Mouse (Mus musculus) layer of hippocampus, adult 8-10 months (tissue): ENCODE measurements around the gene Cnpy1. TPM values are rescaled to one million over a fixed set of nuclear protein-coding genes. Genes with fewer than 3 reads are reported as not detected.

ENCODE experiments used
- DNase-seq, 2 experiments: peaks; one replicate each; pipeline ENCODE4 v3.0.0; 2022; ENCODE audit warnings: low spot score in 2 of 2
- total RNA-seq, 4 experiments: library from RNA; stranded (reverse); gene quantifications; 2 replicates each; pipeline ENCODE4 v1.2.4; 2022

The Cnpy1 gene
- total RNA-seq, 4 experiments from 2014 or later = 0.12 to 0.43 (median 0.25) TPM; not detected in 1

DNA sequence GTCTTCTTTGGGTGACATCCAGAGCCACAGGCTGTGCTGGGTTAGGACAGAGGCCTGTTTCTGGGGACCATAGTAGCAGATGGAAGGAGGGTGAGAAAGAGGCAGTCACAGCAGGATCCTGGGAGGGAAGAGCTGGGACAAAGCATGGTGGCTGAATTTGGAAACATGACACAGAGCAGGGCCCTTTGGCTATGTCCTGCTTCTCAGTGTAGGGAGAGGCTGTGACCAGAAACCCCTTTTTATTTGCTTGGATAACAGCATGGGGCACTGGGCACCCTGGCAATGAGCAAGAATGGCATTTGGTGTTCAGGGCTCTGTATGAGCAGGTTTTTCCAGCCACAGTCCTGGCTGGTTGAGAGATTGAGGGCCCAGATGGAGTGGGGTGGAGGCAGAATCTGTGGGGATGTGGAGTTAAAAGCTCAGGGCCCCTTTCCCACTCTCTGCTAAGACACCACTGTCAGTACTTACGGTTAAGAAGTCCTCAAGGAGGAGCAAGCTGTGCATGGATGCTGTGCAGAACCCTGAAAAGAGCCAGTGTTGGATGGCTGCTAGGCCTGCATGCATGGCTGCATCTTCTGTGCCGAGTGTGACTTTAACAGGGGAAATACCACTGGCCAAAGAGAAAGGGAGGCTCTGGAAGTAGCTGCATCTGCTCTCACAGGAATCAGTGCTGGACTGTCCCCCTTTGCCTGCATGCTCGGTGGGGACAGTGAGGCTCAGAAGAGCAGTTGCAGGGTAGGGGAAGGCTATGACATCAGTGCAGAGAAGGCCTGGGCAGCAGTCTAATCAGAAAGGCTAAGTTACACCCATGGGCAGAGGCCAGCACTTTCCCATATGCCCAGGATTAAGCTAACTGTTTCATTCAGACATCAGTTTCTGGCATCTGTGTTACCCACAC is 54.2 kb downstream of the Cnpy1 start:
- no peak for DNase-seq

DNA sequence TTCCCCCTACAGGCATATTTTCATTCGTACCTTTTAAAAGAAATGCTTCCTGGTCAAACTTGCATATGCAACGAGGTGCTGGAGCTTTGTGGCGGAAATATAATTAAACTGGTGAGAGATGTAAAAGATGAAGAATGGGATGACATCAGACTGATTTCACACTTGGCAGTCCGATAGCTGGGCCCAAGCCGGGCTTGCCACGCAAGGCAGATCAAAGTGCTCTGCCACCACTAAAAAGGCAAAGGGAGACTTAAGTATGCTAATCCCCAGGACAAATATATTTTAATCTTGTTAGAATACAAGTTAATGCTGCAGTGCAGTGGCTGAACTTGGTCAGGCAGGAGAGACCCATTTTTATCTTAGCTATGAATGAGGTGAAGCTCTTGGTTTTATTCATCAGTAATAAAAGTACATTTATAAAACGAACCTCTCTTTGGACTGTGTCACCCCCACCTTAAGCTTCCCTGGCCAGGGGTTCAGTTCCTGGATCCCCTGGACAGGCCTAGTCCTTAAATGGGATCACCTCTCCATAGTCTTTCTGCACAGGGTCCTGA is 66.3 kb downstream of the Cnpy1 start:
- DNase-seq = no peak

DNA sequence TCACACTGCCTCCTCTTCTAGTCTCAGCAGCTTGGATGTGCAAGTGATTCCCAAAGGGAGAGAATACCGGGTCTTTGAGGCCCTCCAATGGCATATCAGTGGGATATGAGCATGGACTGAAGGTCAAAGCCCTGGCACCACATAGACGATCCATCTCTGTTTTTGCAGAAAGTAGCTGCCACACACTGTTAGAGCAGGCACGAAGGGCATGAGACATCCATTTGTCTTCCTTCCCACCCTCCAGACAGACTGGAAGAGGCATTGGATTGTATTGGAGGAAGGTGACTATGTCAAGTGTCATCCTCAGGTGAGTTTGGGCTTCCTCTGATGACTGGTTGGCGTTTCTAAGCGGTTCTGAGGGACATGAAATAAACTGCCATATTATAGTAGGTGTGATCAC is 67.3 kb downstream of the Cnpy1 start:
- no peak for DNase-seq

DNA sequence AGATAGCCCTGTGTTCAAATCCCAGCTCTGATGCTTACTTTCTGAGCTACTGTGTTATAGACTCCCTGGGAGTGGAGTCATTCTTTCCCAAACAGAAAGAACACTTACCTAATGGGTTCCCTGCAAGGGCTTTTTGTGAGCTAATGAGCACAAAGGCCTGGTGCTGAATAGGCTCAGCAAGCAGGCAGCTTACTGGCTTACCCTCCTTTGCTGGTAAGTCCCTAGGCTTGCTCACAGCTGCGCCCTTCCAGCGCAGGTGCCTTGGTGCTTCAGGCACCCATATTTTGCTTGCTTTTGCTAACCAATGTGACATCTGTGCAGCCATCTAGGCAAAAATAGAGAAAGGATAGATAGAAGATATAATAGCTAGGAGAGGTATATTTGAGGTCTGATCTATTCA is 69.0 kb downstream of the Cnpy1 start:
- no peak for DNase-seq

DNA sequence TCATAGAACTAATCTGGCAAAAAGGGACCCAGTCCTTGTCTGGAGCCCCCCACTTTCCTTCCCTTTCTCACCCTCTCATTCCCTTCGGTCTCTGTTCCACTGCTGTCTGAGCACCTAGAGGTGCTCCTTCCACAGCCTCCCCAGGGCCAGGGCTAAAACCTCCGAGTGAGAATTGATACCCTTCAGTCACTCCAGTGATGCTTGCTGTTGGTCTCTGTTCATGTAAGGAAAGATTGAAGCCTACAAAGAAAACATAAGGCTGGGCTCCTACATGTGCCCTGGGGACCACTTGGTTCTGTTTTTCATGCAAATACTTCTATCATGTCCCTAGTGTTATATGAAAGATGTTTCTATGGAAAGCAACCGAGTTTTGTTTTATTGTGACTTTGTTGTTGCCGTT is 69.6 kb downstream of the Cnpy1 start:
- no peak for DNase-seq

DNA sequence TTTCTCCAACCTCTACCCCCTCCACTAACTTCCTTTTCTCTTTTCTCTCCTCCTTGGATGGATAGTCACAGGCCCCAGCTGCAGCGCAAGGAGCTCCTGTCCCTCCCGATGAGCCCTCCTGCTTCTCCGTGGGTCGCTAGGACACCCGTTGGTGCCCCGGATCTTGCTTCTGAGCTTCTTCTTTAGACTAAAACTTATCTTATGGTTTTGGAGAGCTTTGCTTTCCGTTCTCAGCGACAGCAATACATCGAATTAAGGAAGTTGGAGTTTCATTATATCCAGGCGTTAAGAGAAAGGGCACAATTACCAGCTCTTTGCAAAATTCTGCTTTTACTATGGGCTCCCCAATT is 70.1 kb downstream of the Cnpy1 start:
- DNase-seq = no peak

DNA sequence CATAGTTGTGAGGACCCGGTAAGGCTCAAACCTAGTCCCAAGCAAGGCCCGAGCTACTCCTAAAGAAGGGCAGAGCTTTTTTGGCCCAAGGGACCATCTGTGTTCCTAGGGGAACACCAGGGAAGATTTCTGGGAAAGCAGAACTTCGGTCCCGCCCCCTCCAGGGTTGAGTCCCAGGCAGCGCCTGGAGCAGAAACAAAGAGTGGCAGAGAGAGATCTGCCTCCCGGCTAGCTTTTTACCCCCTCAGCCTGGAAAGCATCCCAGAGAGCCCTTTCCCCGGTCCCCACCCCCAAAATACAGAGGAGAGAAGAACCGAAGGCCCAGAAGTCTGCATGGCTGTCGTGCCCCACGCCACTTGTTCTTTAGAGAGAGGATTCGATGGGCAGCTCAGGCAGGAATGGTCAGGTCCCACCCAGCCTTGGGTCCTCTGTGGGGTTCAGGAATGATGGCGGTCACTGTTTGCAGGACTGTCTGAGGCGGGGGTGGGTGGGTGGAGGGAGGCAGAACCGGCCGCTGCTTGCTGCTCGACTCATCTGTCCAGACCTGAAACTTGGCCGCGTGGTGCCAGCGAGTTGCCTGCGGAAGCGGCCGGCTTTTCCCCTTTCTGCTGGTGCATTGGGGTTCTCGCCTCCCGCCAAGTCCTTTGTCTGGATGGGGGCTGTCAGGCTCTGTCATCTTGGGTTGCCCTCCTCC is 70.6 kb downstream of the Cnpy1 start:
- DNase-seq = no peak

DNA sequence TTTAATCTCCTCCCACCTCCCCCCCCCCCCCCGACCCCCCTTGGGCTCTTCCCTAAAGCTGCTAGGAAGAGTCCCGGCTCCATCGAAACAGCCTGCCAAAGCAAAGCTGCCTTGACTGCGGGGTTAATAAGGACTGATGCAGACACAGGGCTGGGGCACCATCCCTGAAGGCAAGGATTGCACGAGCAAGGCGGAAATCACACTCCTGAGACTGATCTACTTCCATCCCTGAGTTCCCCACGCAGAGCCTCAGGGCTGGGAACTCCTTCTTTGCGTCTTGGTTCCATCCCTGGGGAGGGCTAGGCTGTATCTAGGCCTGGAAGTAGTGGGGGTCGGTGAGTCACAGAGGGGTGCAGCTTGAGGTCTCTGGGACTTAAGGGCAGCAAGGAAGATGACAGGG is 71.5 kb downstream of the Cnpy1 start:
- no peak for DNase-seq

DNA sequence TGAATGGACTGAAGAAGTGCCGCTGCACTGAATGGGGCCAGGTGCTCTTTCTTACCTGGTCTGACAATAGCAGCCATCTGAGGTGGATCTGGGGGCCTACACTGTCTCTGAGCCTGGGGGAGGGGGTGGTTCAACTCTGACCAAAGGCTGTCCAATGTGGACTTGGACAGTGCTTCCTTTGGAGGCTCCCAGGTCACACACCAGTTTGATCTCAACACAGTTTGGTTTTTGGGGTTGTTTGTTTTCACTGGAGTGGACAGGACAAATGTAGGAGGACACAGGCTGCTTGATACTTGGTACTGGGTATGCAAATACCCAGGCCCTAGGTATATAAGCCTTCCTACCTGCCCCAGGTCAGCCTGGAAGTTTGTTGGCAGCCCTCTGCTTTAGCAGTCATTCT is 71.9 kb downstream of the Cnpy1 start:
- DNase-seq = no peak

DNA sequence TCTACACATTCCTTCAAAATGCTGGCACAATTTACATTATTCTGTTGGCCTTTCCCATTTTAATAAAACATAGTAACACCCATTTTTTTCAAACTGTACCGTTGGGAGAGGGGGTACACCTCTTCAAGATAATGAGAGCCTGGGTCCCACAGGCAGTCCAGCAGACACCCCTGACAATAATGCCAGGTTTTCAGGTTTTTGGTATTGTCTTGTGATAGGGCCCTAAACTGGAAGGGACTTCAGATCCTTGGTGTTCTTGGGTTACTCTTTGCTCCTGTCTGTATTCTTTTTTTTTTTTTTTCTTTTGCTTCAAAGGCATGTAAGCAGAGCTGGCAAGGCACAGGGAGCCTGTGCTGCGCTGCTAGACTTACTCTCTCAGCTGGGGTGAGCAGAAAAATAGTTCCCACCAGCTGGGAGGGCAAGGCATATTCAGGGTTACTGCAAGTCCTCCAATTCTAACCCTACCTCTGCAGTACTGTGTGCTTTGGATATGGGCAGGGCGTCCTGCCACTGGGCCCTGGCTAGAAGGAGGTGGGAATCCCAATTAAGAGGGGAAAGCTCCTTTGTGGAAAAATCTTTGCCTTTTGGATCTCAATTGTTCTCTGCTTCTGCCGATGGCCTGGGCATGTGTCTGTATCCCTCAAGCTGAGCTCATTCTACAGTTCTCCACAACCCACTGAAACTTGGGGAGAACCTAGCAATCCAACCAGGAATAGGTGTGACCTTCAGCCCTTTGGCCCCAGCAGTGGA is 72.5 kb downstream of the Cnpy1 start:
- no peak for DNase-seq

DNA sequence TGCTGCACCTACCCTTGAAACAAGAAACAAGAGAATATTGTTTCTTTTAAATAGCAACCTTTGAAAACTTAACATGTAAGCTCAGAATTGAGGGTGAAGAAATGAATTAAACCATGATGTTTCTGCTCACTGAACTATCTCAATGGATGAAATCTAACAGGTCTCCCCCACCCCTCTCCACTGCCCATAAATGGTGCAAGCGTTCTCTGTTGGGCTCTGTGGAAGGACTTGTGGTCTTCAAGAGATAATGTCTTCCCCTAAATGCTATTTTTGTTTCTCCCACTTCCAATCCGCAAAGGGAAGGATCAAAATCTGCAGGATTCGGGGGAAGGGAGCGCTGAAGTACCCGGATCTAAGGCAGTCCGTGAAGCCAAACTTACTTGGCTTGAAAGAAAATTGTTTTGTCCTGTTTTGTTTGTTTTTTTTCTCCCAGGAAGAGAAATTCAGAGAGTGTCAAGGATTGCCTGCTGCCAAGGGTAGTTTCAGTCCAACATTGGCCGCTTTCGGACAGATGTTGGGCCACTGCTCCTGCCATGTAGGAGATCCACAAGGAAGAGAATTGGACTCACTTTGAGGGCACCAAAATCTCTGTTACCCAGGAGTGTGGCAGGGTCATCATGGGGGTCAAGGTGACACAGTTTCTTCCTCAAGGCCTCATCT is 73.2 kb downstream of the Cnpy1 start:
- no peak for DNase-seq

DNA sequence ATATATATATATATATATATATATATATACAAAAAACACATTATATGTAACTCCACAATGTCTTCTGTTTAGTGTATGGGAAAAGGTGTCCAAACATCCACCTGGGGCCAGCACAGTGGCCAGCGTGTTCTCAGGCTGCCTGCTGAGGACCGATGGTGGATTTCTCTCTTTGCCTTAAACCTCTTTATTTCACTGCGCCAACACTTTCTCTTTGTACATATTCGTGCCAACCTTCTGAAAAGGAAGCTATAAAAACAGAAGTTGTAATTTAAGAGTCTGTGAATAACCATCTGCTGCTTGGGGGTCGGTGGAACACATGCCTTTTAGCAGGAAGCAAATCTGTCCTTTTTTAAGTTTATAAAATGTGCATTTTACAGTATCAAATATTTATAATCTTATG is 73.9 kb downstream of the Cnpy1 start:
- DNase-seq = no peak

DNA sequence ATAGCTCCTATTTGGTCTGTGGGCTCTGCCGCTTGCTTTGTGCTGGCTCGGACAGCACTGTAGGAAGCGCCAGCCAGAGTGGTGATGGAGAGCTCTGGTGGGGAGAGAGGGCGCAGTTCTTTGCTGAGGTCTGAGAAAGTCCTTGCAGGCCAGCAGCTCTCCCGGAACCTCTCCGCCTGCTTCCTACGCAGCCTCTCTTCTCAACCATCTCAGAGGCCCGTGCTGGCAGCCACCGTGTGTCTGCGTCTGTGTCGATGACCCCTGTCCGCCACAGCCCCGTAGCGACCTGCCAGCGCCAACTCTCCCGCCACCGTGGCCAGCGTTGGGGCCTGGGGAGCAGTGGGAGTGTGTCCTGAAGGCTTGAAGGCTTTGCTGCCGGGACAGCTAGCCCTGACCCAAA is 74.7 kb downstream of the Cnpy1 start:
- no peak for DNase-seq

DNA sequence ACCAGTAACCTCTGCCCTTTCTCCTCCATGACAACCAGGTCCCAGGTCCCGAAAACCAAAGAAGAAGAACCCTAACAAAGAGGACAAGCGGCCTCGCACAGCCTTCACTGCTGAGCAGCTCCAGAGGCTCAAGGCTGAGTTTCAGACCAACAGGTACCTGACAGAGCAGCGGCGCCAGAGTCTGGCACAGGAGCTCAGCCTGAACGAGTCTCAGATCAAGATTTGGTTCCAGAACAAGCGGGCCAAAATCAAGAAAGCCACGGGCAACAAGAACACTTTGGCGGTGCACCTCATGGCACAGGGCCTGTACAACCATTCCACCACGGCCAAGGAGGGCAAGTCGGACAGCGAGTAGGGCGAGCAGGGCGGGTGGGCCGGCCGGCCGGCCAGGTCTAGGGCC is 75.5 kb downstream of the Cnpy1 start:
- DNase-seq = no peak

DNA sequence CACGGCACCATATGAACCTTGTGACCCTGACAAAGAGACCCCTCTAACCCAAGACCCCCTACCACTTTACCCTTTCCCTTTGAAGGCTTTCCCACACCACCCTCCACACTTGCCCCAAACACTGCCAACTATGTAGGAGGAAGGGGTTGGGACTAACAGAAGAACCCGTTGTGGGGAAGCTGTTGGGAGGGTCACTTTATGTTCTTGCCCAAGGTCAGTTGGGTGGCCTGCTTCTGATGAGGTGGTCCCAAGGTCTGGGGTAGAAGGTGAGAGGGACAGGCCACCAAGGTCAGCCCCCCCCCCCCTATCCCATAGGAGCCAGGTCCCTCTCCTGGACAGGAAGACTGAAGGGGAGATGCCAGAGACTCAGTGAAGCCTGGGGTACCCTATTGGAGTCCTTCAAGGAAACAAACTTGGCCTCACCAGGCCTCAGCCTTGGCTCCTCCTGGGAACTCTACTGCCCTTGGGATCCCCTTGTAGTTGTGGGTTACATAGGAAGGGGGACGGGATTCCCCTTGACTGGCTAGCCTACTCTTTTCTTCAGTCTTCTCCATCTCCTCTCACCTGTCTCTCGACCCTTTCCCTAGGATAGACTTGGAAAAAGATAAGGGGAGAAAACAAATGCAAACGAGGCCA is 76.3 kb downstream of the Cnpy1 start:
- no peak for DNase-seq

DNA sequence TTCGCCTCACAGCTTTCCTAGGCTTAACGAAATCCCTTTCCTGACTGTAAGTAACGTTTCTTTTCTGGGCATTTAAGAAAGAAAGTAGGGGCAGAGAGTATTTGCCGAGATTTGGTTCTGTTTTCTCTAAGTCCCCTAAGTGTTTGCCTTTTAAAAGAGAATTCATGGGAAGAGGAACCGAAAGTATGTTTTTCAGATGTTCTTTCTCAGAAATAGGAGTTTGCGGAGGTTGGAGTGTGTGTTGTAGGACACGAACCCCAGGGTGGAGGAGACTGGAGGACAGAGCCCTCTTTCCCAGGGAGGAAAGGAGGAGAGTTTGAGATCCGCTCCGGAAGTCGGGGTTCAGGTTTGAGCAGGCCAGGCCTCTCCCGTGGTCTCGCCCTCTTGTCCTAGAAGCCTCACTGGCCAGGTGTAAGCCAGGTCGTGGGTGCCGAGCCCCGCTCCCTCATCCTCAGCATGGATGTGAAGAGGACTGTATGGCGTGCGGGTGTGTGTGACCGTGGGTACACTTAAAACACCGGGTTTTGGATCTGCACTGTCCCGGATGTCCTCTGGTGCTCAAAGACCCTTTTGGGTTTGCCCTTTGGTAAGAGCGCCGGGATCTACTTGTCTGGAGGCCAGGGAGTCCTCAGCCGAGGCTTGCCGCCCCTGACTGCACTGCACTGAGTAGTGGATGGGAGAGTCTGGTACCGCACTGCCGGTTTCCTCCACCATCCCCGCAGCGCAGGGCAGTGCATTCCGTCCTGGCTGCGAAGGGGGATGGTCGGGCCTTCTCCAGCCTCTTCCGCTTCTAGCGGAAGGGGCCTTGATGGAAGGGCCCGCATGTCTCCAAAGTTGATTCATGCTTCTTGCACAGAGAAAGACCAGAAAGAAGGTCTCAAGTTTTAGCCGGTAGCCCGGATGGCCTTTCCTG is 77.1 kb downstream of the Cnpy1 start:
- no peak for DNase-seq

DNA sequence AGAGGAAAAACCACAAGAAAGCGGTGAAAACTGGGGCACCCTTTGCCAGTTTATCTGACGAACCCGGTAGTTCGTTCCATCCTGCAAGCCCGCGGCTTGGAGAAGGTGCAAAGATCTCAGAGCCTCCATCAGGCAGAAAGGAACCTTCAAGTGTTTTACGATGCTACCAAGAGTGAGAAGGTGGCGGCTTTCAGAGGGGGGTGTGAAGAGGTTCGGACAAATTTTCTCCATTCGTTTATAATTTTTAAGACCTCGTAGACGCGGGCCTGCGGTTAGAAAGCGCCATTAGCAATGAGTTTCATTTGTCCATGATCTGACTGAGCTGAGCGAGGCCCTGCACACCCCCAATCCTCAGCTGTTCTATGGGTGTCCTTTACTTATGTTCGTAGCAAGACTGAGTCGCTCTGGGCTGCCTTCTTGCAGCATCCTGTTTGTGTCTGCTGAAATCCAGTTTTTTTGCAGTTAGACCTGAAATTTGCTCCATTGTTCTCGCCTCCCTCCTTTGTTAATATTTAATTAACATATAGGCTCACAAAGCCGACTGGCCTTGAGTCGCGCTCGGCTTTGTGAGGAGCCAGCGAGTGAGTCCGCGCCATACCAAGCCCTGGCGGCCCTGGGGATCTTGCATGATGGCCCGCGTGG is 77.9 kb downstream of the Cnpy1 start:
- DNase-seq = no peak

DNA sequence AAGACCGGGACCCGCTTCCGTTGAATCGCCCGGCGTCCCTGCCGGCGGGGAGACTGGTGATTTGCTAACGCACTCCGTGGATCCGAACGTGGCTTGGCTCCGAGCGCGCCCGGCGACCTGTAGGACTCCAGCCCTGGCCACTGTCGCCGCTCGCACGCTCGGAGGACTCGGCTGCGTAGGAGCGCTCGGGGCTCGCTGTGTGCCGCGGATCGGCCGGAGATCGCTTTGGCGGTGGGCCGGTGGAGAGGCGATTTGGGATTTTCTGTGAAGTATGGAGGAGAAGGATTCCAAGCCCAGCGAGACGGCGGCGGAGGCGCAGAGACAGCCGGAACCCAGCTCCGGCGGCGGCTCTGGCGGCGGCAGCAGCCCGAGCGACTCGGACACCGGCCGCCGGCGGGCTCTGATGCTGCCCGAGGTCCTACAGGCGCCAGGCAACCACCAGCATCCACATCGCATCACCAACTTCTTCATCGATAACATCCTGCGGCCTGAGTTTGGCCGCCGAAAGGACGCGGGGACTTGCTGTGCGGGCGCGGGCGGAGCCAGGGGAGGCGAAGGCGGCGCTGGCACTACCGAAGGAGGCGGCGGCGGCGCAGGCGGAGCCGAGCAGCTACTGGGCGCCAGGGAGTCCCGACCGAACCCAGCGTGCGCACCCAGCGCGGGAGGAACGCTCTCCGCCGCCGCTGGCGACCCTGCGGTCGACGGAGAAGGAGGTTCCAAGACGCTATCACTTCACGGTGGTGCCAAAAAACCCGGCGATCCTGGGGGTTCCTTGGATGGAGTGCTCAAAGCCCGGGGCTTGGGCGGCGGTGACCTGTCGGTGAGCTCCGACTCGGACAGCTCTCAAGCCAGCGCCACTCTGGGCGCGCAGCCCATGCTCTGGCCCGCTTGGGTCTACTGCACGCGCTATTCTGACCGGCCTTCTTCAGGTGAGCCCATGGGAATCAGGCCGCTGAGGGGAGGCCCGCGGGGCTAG is 79.1 kb downstream of the Cnpy1 start:
- DNase-seq = no peak
